Mouse (Mus musculus) myocyte (in vitro differentiated cells): ENCODE results near the gene Slc26a6. TPM values are rescaled to one million over a fixed set of nuclear protein-coding genes. Genes with fewer than 3 reads are reported as not detected.

Experiments used
- H3K27me3 ChIP-seq: one replicate; pipeline ENCODE4 v1.6.1; 2011; ENCODE audit not compliant: control insufficient read depth, insufficient read depth, insufficient read length
- H3K36me3 ChIP-seq: one replicate; pipeline ENCODE4 v1.6.1; 2011; ENCODE audit not compliant: control insufficient read depth, insufficient read depth
- H3K4me2 ChIP-seq: one replicate; pipeline ENCODE4 v1.6.1; 2011; ENCODE audit warnings: low read depth, control low read depth
- H3K4me3 ChIP-seq: one replicate; pipeline ENCODE4 v1.5.1; 2011; ENCODE audit warnings: mild to moderate bottlenecking, control low read depth, moderate library complexity
- H3K79me2 ChIP-seq: one replicate; pipeline ENCODE4 v1.6.1; 2011; ENCODE audit not compliant: control insufficient read depth, insufficient read depth
- H3ac ChIP-seq: one replicate; pipeline ENCODE4 v1.6.1; 2011; ENCODE audit not compliant: control insufficient read depth, insufficient read length
- CEBPB ChIP-seq: IDR thresholded peaks from 2 replicates; pipeline ENCODE4 v1.6.1; 2011; ENCODE audit warnings: mild to moderate bottlenecking, moderate library complexity; ENCODE audit not compliant: poor library complexity, insufficient read depth, severe bottlenecking
- E2F4 ChIP-seq: IDR thresholded peaks from one replicate; pipeline ENCODE4 v1.6.1; 2011; ENCODE audit warnings: mild to moderate bottlenecking, control low read depth, moderate library complexity; ENCODE audit not compliant: insufficient read depth
- MAX ChIP-seq: IDR thresholded peaks from one replicate; pipeline ENCODE4 v1.6.1; 2011; ENCODE audit warnings: low read depth, mild to moderate bottlenecking, control low read depth
- MYOD1 ChIP-seq, 3 experiments: IDR thresholded peaks; one replicate each; pipeline ENCODE4 v1.6.1; 2011; ENCODE audit warnings: control low read depth in 2 of 3, low read depth in 2 of 3, mild to moderate bottlenecking in 2 of 3, moderate library complexity in 1 of 3; ENCODE audit not compliant: insufficient read length in 2 of 3, control insufficient read depth in 1 of 3
- MYOG ChIP-seq, 3 experiments: IDR thresholded peaks; one replicate each; pipeline ENCODE4 v1.6.1; 2011; ENCODE audit warnings: control low read depth in 2 of 3, low read depth in 2 of 3, mild to moderate bottlenecking in 2 of 3; ENCODE audit not compliant: insufficient read length in 2 of 3, control insufficient read depth in 1 of 3, insufficient read depth in 1 of 3
- POLR2A ChIP-seq: IDR thresholded peaks from one replicate; pipeline ENCODE4 v1.6.1; 2011; ENCODE audit warnings: low read depth, mild to moderate bottlenecking, control low read depth, moderate library complexity; ENCODE audit not compliant: insufficient read length
- POLR2AphosphoS2 ChIP-seq: IDR thresholded peaks from one replicate; pipeline ENCODE4 v1.6.1; 2011; ENCODE audit warnings: low read depth, control low read depth; ENCODE audit not compliant: insufficient read length
- REST ChIP-seq: IDR thresholded peaks from one replicate; pipeline ENCODE4 v1.6.1; 2011; ENCODE audit warnings: mild to moderate bottlenecking, control low read depth, moderate library complexity; ENCODE audit not compliant: insufficient read depth, insufficient read length
- SRF ChIP-seq: IDR thresholded peaks from one replicate; pipeline ENCODE4 v1.6.1; 2011; ENCODE audit warnings: low read depth; ENCODE audit not compliant: control insufficient read depth, insufficient read length
- TCF12 ChIP-seq: IDR thresholded peaks from one replicate; pipeline ENCODE4 v1.6.1; 2011; ENCODE audit warnings: mild to moderate bottlenecking, control low read depth; ENCODE audit not compliant: poor library complexity, insufficient read depth, severe bottlenecking
- TCF3 ChIP-seq: IDR thresholded peaks from one replicate; pipeline ENCODE4 v1.6.1; 2011; ENCODE audit warnings: low read depth, control low read depth; ENCODE audit not compliant: insufficient read length
- USF1 ChIP-seq: IDR thresholded peaks from one replicate; pipeline ENCODE4 v1.6.1; 2011; ENCODE audit warnings: low read depth, mild to moderate bottlenecking, control low read depth, moderate library complexity
- polyA plus RNA-seq: library from polyadenylated mRNA; unstranded; fragments of >200 nt; fragmentation: generic; extraction: Trizol; gene quantifications from one replicate; pipeline ENCODE4 v1.2.1, GENCODE M21; 2012; ENCODE audit warnings: missing spikeins

The Slc26a6 gene
- polyA plus RNA-seq, 1 experiment = 18.8 TPM

- Histone ChIP-seq H3K27me3 (peaks cover 57% of the 10 kb centered on the region), H3K79me2 (no peaks in the 10 kb centered on the region)
Measured at GRCm38 (mm10) chr9:108925897-108926296, 72.8 kb downstream of the Slc26a6 start.

GRCm38 (mm10) chr9:108928424-108928823 lies 75.3 kb downstream of the Slc26a6 start:
- Histone ChIP-seq H3K4me3 (no peak overlapping the region), H3K79me2 (no peaks in the 10 kb centered on the region), H3K27me3 (peaks cover 35% of the 10 kb centered on the region), H3K36me3 (no peaks in the 10 kb centered on the region), H3ac (no peak overlapping the region), H3K4me2 (no peak overlapping the region)
- TF ChIP-seq POLR2AphosphoS2 = no peak

More at GRCm38 (mm10) chr9:108925897-108926296, 72.8 kb downstream of the Slc26a6 start:
- H3K36me3 ChIP-seq = no peaks in the 10 kb centered on the region
- H3K4me3 ChIP-seq = no peak overlapping the region
- TF ChIP-seq CEBPB = peak; percentile 96
- no peak for TF ChIP-seq MAX
- no peak for TF ChIP-seq POLR2AphosphoS2
- no peak for TF ChIP-seq TCF12
- no peak for TF ChIP-seq SRF
- no peak for TF ChIP-seq POLR2A
- TF ChIP-seq MYOG (IDR thresholded peaks at IDR 0.05; ENCODE audit: control insufficient read depth in 1 of 3, insufficient read depth in 1 of 3, insufficient read length in 2 of 3, low read depth in 2 of 3) = no peak
- no peak overlapping the region for H3ac ChIP-seq
- no peak overlapping the region for H3K4me2 ChIP-seq

- Histone ChIP-seq H3K79me2 (peaks cover 38% of the 10 kb centered on the region), H3K36me3 (peaks cover 22% of the 10 kb centered on the region), H3K27me3 (peaks cover 8% of the 10 kb centered on the region), H3K4me3 (peak overlapping the region; percentile 89), H3ac (peak overlapping the region; percentile 55), H3K4me2 (peak overlapping the region; percentile 27)
- TF ChIP-seq MAX = no peak
- no peak for TF ChIP-seq TCF12
- no peak for TF ChIP-seq SRF
- no peak for TF ChIP-seq POLR2AphosphoS2
- no peak for TF ChIP-seq E2F4
- TF ChIP-seq MYOD1 (IDR thresholded peaks at IDR 0.05; ENCODE audit: control insufficient read depth in 1 of 3, insufficient read length in 2 of 3, low read depth in 2 of 3) = no peak
- TF ChIP-seq CEBPB = no peak
- TF ChIP-seq POLR2A = no peak
- no peak for TF ChIP-seq MYOG (IDR thresholded peaks at IDR 0.05; ENCODE audit: control insufficient read depth in 1 of 3, insufficient read depth in 1 of 3, insufficient read length in 2 of 3, low read depth in 2 of 3)
- no peak for TF ChIP-seq USF1
- TF ChIP-seq REST = no peak
- no peak for TF ChIP-seq TCF3
Measured at GRCm38 (mm10) chr9:108935991-108936390, 82.9 kb downstream of the Slc26a6 start.

GRCm38 (mm10) chr9:108936418-108937364 lies 83.6 kb downstream of the Slc26a6 start, which contains the start of gene Uqcrc1:
TSS of gene Uqcrc1 (plus strand) at chr9:108936633.
- Histone ChIP-seq H3K36me3 (peaks cover 22% of the 10 kb centered on the region), H3K4me3 (peak within 1 kb of the TSS; percentile 89), H3K27me3 (peaks cover 8% of the 10 kb centered on the region), H3K79me2 (peaks cover 42% of the 10 kb centered on the region), H3ac (peak within 1 kb of the TSS; percentile 55), H3K4me2 (peak within 1 kb of the TSS; percentile 74)
- TF ChIP-seq MYOD1 (IDR thresholded peaks at IDR 0.05; ENCODE audit: control insufficient read depth in 1 of 3, insufficient read length in 2 of 3, low read depth in 2 of 3) = peak in 1 of 3 experiments; percentile 30
- no peak for TF ChIP-seq TCF3
- TF ChIP-seq E2F4 = no peak
- peak; percentile 94 for TF ChIP-seq POLR2AphosphoS2
- no peak for TF ChIP-seq SRF
- no peak for TF ChIP-seq MYOG (IDR thresholded peaks at IDR 0.05; ENCODE audit: control insufficient read depth in 1 of 3, insufficient read depth in 1 of 3, insufficient read length in 2 of 3, low read depth in 2 of 3)
- no peak for TF ChIP-seq REST
- TF ChIP-seq CEBPB = no peak
- no peak for TF ChIP-seq USF1
- TF ChIP-seq MAX = no peak
- TF ChIP-seq POLR2A = peak; percentile 99

GRCm38 (mm10) chr9:108945111-108945510 lies 92.0 kb downstream of the Slc26a6 start:
- no peak for TF ChIP-seq MAX
- TF ChIP-seq TCF3 = no peak

More at GRCm38 (mm10) chr9:108945111-108945510, 92.0 kb downstream of the Slc26a6 start:
- H3K27me3 ChIP-seq = no peaks in the 10 kb centered on the region
- no peak overlapping the region for H3K4me2 ChIP-seq
- H3K79me2 ChIP-seq = peaks cover 11% of the 10 kb centered on the region
- peaks cover 40% of the 10 kb centered on the region for H3K36me3 ChIP-seq
- H3K4me3 ChIP-seq = no peak overlapping the region
- H3ac ChIP-seq = no peak overlapping the region
